Mouse (Mus musculus) liver, embryonic 15.5 days (tissue): ENCODE measurements around the gene Lnpep. TPM values are rescaled to one million over a fixed set of nuclear protein-coding genes. Genes with fewer than 3 reads are reported as not detected.
"Not testable (repeated sequence)": the region's sequence is repeated elsewhere in the genome, so short reads cannot be mapped to it uniquely, and the experiment has no call there.

Experiments
- ATAC-seq: fragments of 200-750 bp; cut with Nextera tagmentation; 2 replicates; pipeline ENCODE4 v1.8.0; 2017; ENCODE audit warnings: moderate number of reproducible peaks, mild to moderate bottlenecking, moderate library complexity; ENCODE audit not compliant: insufficient read depth
- H3K27ac ChIP-seq: fragments of 300-500 bp; sonication (generic); replicated peaks from 2 replicates; pipeline ENCODE4 v1.5.1; 2015; ENCODE audit warnings: mild to moderate bottlenecking, inconsistent platforms
- H3K27me3 ChIP-seq: fragments of 300-500 bp; sonication (generic); 2 replicates; pipeline ENCODE4 v1.6.1; 2015; ENCODE audit warnings: mild to moderate bottlenecking, inconsistent platforms
- H3K36me3 ChIP-seq: fragments of 300-500 bp; sonication (generic); replicated peaks from 2 replicates; pipeline ENCODE4 v1.6.1; 2015; ENCODE audit warnings: moderate library complexity, mild to moderate bottlenecking, inconsistent platforms
- H3K4me1 ChIP-seq: fragments of 300-500 bp; sonication (generic); replicated peaks from 2 replicates; pipeline ENCODE4 v1.6.1; 2015; ENCODE audit warnings: inconsistent platforms
- H3K4me2 ChIP-seq: fragments of 300-500 bp; sonication (generic); 2 replicates; pipeline ENCODE4 v1.6.1; 2015; ENCODE audit warnings: moderate library complexity, mild to moderate bottlenecking, inconsistent platforms
- H3K4me3 ChIP-seq: fragments of 300-500 bp; sonication (generic); replicated peaks from 2 replicates; pipeline ENCODE4 v1.5.1; 2015; ENCODE audit warnings: mild to moderate bottlenecking, inconsistent platforms
- H3K9ac ChIP-seq: fragments of 300-500 bp; sonication (generic); 2 replicates; pipeline ENCODE4 v1.6.1; 2015; ENCODE audit warnings: moderate library complexity, mild to moderate bottlenecking, inconsistent platforms
- H3K9me3 ChIP-seq: fragments of 300-500 bp; sonication (generic); replicated peaks from 2 replicates; pipeline ENCODE4 v1.6.1; 2016; ENCODE audit warnings: inconsistent platforms
- WGBS: fragments of 180-500 bp; shearing (Covaris S2); methylation state at CpG from one replicate; pipeline ENCODE4 v1.1.7; 2015; ENCODE audit warnings: mixed read lengths; ENCODE audit not compliant: insufficient replicate concordance; 5-methylcytosine and 5-hydroxymethylcytosine counted together
- polyA plus RNA-seq: library from polyadenylated mRNA; unstranded; fragments of >200 nt; fragmentation: Nextera tagmentation; extraction: Ambion mirVana; gene quantifications from 2 replicates; pipeline ENCODE4 v1.2.1, GENCODE M21; 2015

Gene Lnpep
- polyA plus RNA-seq, 1 experiment from 2014 or later: 2.9 TPM

- Histone ChIP-seq H3K4me1 (peaks cover 5% of the 10 kb centered on the region), H3K27me3 (no peaks in the 10 kb centered on the region), H3K36me3 (peaks cover 3% of the 10 kb centered on the region; the same call in 1 of the 2 replicates), H3K9me3 (no peaks in the 10 kb centered on the region), H3K4me2 (no peak overlapping the region), H3K4me3 (no peak overlapping the region), H3K9ac (no peak overlapping the region), H3K27ac (no peak overlapping the region)
- ATAC-seq: no peak
- WGBS: 40% methylated on average over 2 of the region's 2 CpGs
Measured at GRCm38 (mm10) chr17:17583896-17584295, 41.0 kb downstream of the Lnpep start.

- Histone ChIP-seq H3K9ac (no peak overlapping the region), H3K4me1 (peaks cover 5% of the 10 kb centered on the region), H3K27ac (no peak overlapping the region), H3K4me3 (no peak overlapping the region), H3K4me2 (no peak overlapping the region), H3K9me3 (no peaks in the 10 kb centered on the region), H3K27me3 (no peaks in the 10 kb centered on the region), H3K36me3 (peaks cover 5% of the 10 kb centered on the region; the same call in 1 of the 2 replicates)
- no peak for ATAC-seq
- 48% methylated on average over 3 of the region's 3 CpGs for WGBS
Measured at GRCm38 (mm10) chr17:17581234-17581633, 43.6 kb downstream of the Lnpep start.

- H3K27ac ChIP-seq: no peak overlapping the region
- no peak overlapping the region for H3K9ac ChIP-seq
- no peaks in the 10 kb centered on the region for H3K27me3 ChIP-seq
- 75% methylated on average over 9 of the region's 9 CpGs for WGBS
- H3K36me3 ChIP-seq: peaks cover 37% of the 10 kb centered on the region
- ATAC-seq: no peak
- no peaks in the 10 kb centered on the region for H3K9me3 ChIP-seq
- H3K4me3 ChIP-seq: no peak overlapping the region
- H3K4me2 ChIP-seq: no peak overlapping the region
- no peaks in the 10 kb centered on the region for H3K4me1 ChIP-seq
Measured at GRCm38 (mm10) chr17:17576399-17576798, 48.5 kb downstream of the Lnpep start.

GRCm38 (mm10) chr17:17567071-17567470, 57.8 kb downstream of the Lnpep start:
- Histone ChIP-seq H3K4me3 (no peak overlapping the region), H3K27me3 (no peaks in the 10 kb centered on the region), H3K4me1 (no peaks in the 10 kb centered on the region), H3K4me2 (no peak overlapping the region), H3K36me3 (peaks cover 34% of the 10 kb centered on the region), H3K9me3 (no peaks in the 10 kb centered on the region), H3K9ac (no peak overlapping the region), H3K27ac (no peak overlapping the region)
- WGBS: 55% methylated on average over 3 of the region's 3 CpGs
- ATAC-seq: no peak

- 61% methylated on average over 3 of the region's 3 CpGs for WGBS
- no peak overlapping the region for H3K27ac ChIP-seq
- H3K4me2 ChIP-seq: no peak overlapping the region
- H3K9ac ChIP-seq: no peak overlapping the region
- ATAC-seq: no peak
- H3K36me3 ChIP-seq: peaks cover 20% of the 10 kb centered on the region; the same call in 1 of the 2 replicates
- no peaks in the 10 kb centered on the region for H3K4me1 ChIP-seq
- no peaks in the 10 kb centered on the region for H3K27me3 ChIP-seq
- no peak overlapping the region for H3K4me3 ChIP-seq
- H3K9me3 ChIP-seq: no peaks in the 10 kb centered on the region
Measured at GRCm38 (mm10) chr17:17548958-17549357, 75.9 kb downstream of the Lnpep start.

- ATAC-seq: no peak
- no peak overlapping the region for H3K4me2 ChIP-seq
- no peak overlapping the region for H3K4me3 ChIP-seq
- H3K9me3 ChIP-seq: no peaks in the 10 kb centered on the region
- H3K9ac ChIP-seq: no peak overlapping the region
- H3K27me3 ChIP-seq: no peaks in the 10 kb centered on the region
- H3K4me1 ChIP-seq: no peaks in the 10 kb centered on the region
- H3K27ac ChIP-seq: no peak overlapping the region
- H3K36me3 ChIP-seq: peaks cover 32% of the 10 kb centered on the region
Measured at GRCm38 (mm10) chr17:17531338-17531737, 93.5 kb downstream of the Lnpep start.

GRCm38 (mm10) chr17:17516384-17517016, 108.3 kb downstream of the Lnpep start:
- 57% methylated on average over 4 of the region's 4 CpGs for WGBS
- Histone ChIP-seq H3K27ac (no peak overlapping the region), H3K36me3 (no peaks in the 10 kb centered on the region; the same call in 1 of the 2 replicates), H3K27me3 (no peaks in the 10 kb centered on the region), H3K4me2 (no peak overlapping the region), H3K9me3 (no peaks in the 10 kb centered on the region), H3K4me3 (no peak overlapping the region), H3K4me1 (no peaks in the 10 kb centered on the region), H3K9ac (no peak overlapping the region)
- ATAC-seq: no peak

GRCm38 (mm10) chr17:17506677-17507076, 118.2 kb downstream of the Lnpep start:
- no peak overlapping the region for H3K9ac ChIP-seq
- 74% methylated on average over 10 of the region's 10 CpGs for WGBS
- H3K4me3 ChIP-seq: no peak overlapping the region
- H3K27ac ChIP-seq: no peak overlapping the region
- ATAC-seq: no peak
- no peaks in the 10 kb centered on the region for H3K27me3 ChIP-seq
- no peaks in the 10 kb centered on the region for H3K36me3 ChIP-seq
- H3K9me3 ChIP-seq: no peaks in the 10 kb centered on the region; the same call in 1 of the 2 replicates
- no peaks in the 10 kb centered on the region for H3K4me1 ChIP-seq
- H3K4me2 ChIP-seq: no peak overlapping the region

GRCm38 (mm10) chr17:17499278-17499677, 125.6 kb downstream of the Lnpep start:
- no peaks in the 10 kb centered on the region for H3K4me1 ChIP-seq
- H3K9me3 ChIP-seq: no peaks in the 10 kb centered on the region
- no peak overlapping the region for H3K4me3 ChIP-seq
- no peaks in the 10 kb centered on the region for H3K27me3 ChIP-seq
- H3K4me2 ChIP-seq: no peak overlapping the region
- no peak overlapping the region for H3K27ac ChIP-seq
- no peaks in the 10 kb centered on the region for H3K36me3 ChIP-seq
- H3K9ac ChIP-seq: no peak overlapping the region
- WGBS: 47% methylated on average over 3 of the region's 3 CpGs
- ATAC-seq: no peak

- H3K27ac ChIP-seq: no peak overlapping the region
- 47% methylated on average over 1 of the region's 1 CpGs for WGBS
- no peak for ATAC-seq
- H3K36me3 ChIP-seq: no peaks in the 10 kb centered on the region
- no peaks in the 10 kb centered on the region for H3K27me3 ChIP-seq
- H3K9me3 ChIP-seq: no peaks in the 10 kb centered on the region
- H3K9ac ChIP-seq: no peak overlapping the region
- no peaks in the 10 kb centered on the region for H3K4me1 ChIP-seq
- no peak overlapping the region for H3K4me2 ChIP-seq
- no peak overlapping the region for H3K4me3 ChIP-seq
Measured at GRCm38 (mm10) chr17:17498848-17499247, 126.0 kb downstream of the Lnpep start.

- Histone ChIP-seq H3K4me3 (no peak overlapping the region), H3K4me1 (no peaks in the 10 kb centered on the region), H3K4me2 (no peak overlapping the region), H3K36me3 (no peaks in the 10 kb centered on the region), H3K27me3 (no peaks in the 10 kb centered on the region), H3K27ac (no peak overlapping the region), H3K9me3 (no peaks in the 10 kb centered on the region), H3K9ac (no peak overlapping the region)
- no peak for ATAC-seq
- WGBS: 79% methylated on average over 7 of the region's 7 CpGs
Measured at GRCm38 (mm10) chr17:17496730-17497129, 128.1 kb downstream of the Lnpep start.

- not testable (repeated sequence) for H3K4me1 ChIP-seq, ATAC-seq
Measured at GRCm38 (mm10) chr17:17496234-17496633, 128.6 kb downstream of the Lnpep start.

More at GRCm38 (mm10) chr17:17496234-17496633, 128.6 kb downstream of the Lnpep start:
- H3K4me2 ChIP-seq, H3K36me3 ChIP-seq, H3K27ac ChIP-seq, H3K4me3 ChIP-seq, H3K27me3 ChIP-seq, H3K9ac ChIP-seq, H3K9me3 ChIP-seq: not testable (repeated sequence)
